Mouse (Mus musculus): ENCODE results near the gene Epb41l4b. TPM values are rescaled to one million over a fixed set of nuclear protein-coding genes. Genes with fewer than 3 reads are reported as not detected.

Gene Epb41l4b
- polyA plus RNA-seq, 1 experiment = 3.8 TPM

DNA sequence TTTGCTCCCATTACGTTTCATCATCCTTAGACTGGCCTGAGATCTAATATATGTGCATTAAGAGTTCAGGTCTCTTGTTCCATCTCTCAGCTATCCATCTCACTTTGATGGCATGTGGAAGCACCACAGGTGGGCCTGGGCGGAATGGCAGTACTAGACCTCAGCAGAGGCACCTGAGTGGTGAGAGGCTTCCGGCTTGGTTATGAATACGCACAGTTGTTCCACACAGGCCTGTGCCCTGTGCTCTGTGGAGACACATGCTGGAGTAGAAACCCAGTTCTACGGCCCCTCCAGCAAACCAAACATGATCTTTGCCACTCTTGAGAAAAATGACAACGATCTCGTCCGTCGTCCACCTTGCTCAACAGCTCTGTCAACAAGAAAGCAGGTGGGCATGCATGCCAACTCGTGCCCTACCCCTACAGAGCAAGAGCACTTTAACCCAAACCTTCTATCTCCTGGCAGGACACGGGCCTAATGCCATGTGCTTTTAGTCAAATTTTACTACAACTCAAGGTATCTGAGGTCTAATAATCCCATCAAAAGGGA lies 31.2 kb downstream of the Epb41l4b start:
- Histone ChIP-seq H3K27ac (ENCODE audit: control insufficient read depth, insufficient read depth, low read depth, low read length) (no peak overlapping the region), H3K4me1 (ENCODE audit: control insufficient read depth, insufficient read depth, low read length) (no peaks in the 10 kb centered on the region), H3K4me3 (ENCODE audit: control insufficient read depth, low read depth, low read length) (no peak overlapping the region), H3K27me3 (ENCODE audit: control insufficient read depth, insufficient read depth, low read length) (no peaks in the 10 kb centered on the region), H3K36me3 (ENCODE audit: control insufficient read depth, insufficient read depth, low read length) (no peaks in the 10 kb centered on the region)
- TF ChIP-seq CTCF (IDR thresholded peaks at IDR 0.05; ENCODE audit: control insufficient read depth, insufficient read depth, insufficient replicate concordance, low read depth, low read length) = no peak
- no peak for TF ChIP-seq POLR2A (IDR thresholded peaks at IDR 0.05; ENCODE audit: control insufficient read depth, low read depth, low read length)

DNA sequence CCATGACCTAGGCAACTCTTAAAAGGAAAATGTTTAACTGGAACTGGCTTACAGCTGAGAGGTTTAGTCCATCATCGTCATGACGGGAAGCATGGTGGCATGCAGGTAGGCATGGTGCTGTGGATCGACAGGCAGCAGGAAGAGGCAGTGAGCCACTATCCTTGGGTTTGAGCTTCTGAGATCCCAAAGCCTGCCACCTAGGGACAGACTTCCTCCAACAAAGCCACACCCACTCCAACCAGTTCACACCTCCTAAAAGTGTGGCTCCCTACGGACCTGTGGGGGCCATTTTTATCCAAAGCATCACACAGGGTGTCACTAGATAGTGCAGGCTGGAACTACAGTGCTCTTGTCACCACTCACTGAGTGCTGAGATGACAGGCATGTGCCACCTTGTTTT lies 31.8 kb downstream of the Epb41l4b start:
- Histone ChIP-seq H3K27ac (ENCODE audit: control insufficient read depth, insufficient read depth, low read depth, low read length) (no peak overlapping the region), H3K36me3 (ENCODE audit: control insufficient read depth, insufficient read depth, low read length) (no peaks in the 10 kb centered on the region)
- TF ChIP-seq CTCF (IDR thresholded peaks at IDR 0.05; ENCODE audit: control insufficient read depth, insufficient read depth, insufficient replicate concordance, low read depth, low read length) (no peak), POLR2A (IDR thresholded peaks at IDR 0.05; ENCODE audit: control insufficient read depth, low read depth, low read length) (no peak)

GRCm38 (mm10) chr4:57109543-57109942 lies 33.7 kb downstream of the Epb41l4b start:
- TF ChIP-seq CTCF (IDR thresholded peaks at IDR 0.05; ENCODE audit: control insufficient read depth, insufficient read depth, insufficient replicate concordance, low read depth, low read length) (no peak), POLR2A (IDR thresholded peaks at IDR 0.05; ENCODE audit: control insufficient read depth, low read depth, low read length) (no peak)
- Histone ChIP-seq H3K27ac (ENCODE audit: control insufficient read depth, insufficient read depth, low read depth, low read length) (no peak overlapping the region), H3K4me3 (ENCODE audit: control insufficient read depth, low read depth, low read length) (no peak overlapping the region), H3K27me3 (ENCODE audit: control insufficient read depth, insufficient read depth, low read length) (no peaks in the 10 kb centered on the region), H3K36me3 (ENCODE audit: control insufficient read depth, insufficient read depth, low read length) (no peaks in the 10 kb centered on the region), H3K4me1 (ENCODE audit: control insufficient read depth, insufficient read depth, low read length) (no peaks in the 10 kb centered on the region)

More for the DNA sequence above, 31.8 kb downstream of the Epb41l4b start:
- H3K4me3 ChIP-seq (ENCODE audit: control insufficient read depth, low read depth, low read length) = no peak overlapping the region
- no peaks in the 10 kb centered on the region for H3K27me3 ChIP-seq (ENCODE audit: control insufficient read depth, insufficient read depth, low read length)
- H3K4me1 ChIP-seq (ENCODE audit: control insufficient read depth, insufficient read depth, low read length) = no peaks in the 10 kb centered on the region

DNA sequence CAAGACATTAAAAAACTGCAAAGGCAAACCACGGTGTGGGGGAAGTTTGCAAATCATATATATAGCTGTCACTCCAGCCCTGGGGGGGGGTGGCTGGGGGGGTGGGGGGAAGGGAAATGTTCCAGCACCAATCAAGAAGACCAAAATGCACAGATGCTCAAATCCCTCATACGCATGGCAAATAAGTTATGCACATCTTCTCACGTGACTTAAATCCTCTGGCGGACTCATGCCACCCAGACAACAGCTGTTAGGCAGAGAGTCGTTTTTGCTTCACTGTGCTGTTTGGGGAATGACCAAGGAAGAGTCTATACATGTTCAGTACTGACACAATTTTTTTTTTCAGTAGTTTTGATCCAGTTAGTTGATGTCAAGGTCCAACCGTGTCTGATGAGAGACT lies 37.9 kb downstream of the Epb41l4b start:
- no peak overlapping the region for H3K27ac ChIP-seq (ENCODE audit: control insufficient read depth, insufficient read depth, low read depth, low read length)
- no peaks in the 10 kb centered on the region for H3K4me1 ChIP-seq (ENCODE audit: control insufficient read depth, insufficient read depth, low read length)
- no peak overlapping the region for H3K4me3 ChIP-seq (ENCODE audit: control insufficient read depth, low read depth, low read length)
- no peaks in the 10 kb centered on the region for H3K36me3 ChIP-seq (ENCODE audit: control insufficient read depth, insufficient read depth, low read length)
- TF ChIP-seq CTCF (IDR thresholded peaks at IDR 0.05; ENCODE audit: control insufficient read depth, insufficient read depth, insufficient replicate concordance, low read depth, low read length) = no peak
- no peak for TF ChIP-seq POLR2A (IDR thresholded peaks at IDR 0.05; ENCODE audit: control insufficient read depth, low read depth, low read length)
- no peaks in the 10 kb centered on the region for H3K27me3 ChIP-seq (ENCODE audit: control insufficient read depth, insufficient read depth, low read length)

GRCm38 (mm10) chr4:57103830-57104229 lies 39.4 kb downstream of the Epb41l4b start:
- TF ChIP-seq POLR2A (IDR thresholded peaks at IDR 0.05; ENCODE audit: control insufficient read depth, low read depth, low read length) (no peak), CTCF (IDR thresholded peaks at IDR 0.05; ENCODE audit: control insufficient read depth, insufficient read depth, insufficient replicate concordance, low read depth, low read length) (no peak)
- no peak overlapping the region for H3K27ac ChIP-seq (ENCODE audit: control insufficient read depth, insufficient read depth, low read depth, low read length)
- no peak overlapping the region for H3K4me3 ChIP-seq (ENCODE audit: control insufficient read depth, low read depth, low read length)
- H3K27me3 ChIP-seq (ENCODE audit: control insufficient read depth, insufficient read depth, low read length) = no peaks in the 10 kb centered on the region
- H3K36me3 ChIP-seq (ENCODE audit: control insufficient read depth, insufficient read depth, low read length) = no peaks in the 10 kb centered on the region
- no peaks in the 10 kb centered on the region for H3K4me1 ChIP-seq (ENCODE audit: control insufficient read depth, insufficient read depth, low read length)

DNA sequence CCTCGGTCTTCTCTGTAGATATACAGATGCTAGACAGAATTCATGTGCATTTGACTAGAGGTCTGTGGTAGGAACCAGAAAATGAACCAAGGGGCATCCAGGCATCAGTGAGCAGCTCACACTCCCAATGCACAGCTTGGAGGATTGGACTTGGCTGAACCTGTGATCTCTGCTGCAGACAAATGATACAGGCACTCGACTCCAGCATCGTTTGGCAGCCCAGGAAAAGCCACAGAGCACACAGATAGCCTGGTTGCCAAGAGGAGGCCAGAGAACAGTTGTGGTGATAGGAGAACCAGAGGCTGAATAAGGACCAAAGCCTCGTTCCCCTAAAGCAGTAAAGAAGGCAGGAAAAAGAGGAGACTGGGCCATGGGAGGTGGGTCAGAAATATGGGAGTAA lies 42.1 kb downstream of the Epb41l4b start:
- Histone ChIP-seq H3K27ac (ENCODE audit: control insufficient read depth, insufficient read depth, low read depth, low read length) (no peak overlapping the region), H3K4me3 (ENCODE audit: control insufficient read depth, low read depth, low read length) (no peak overlapping the region), H3K4me1 (ENCODE audit: control insufficient read depth, insufficient read depth, low read length) (no peaks in the 10 kb centered on the region), H3K27me3 (ENCODE audit: control insufficient read depth, insufficient read depth, low read length) (no peaks in the 10 kb centered on the region), H3K36me3 (ENCODE audit: control insufficient read depth, insufficient read depth, low read length) (no peaks in the 10 kb centered on the region)
- TF ChIP-seq CTCF (IDR thresholded peaks at IDR 0.05; ENCODE audit: control insufficient read depth, insufficient read depth, insufficient replicate concordance, low read depth, low read length) = no peak

GRCm38 (mm10) chr4:57097411-57097810 lies 45.8 kb downstream of the Epb41l4b start:
- Histone ChIP-seq H3K27me3 (ENCODE audit: control insufficient read depth, insufficient read depth, low read length) (no peaks in the 10 kb centered on the region), H3K27ac (ENCODE audit: control insufficient read depth, insufficient read depth, low read depth, low read length) (no peak overlapping the region), H3K36me3 (ENCODE audit: control insufficient read depth, insufficient read depth, low read length) (no peaks in the 10 kb centered on the region), H3K4me1 (ENCODE audit: control insufficient read depth, insufficient read depth, low read length) (no peaks in the 10 kb centered on the region), H3K4me3 (ENCODE audit: control insufficient read depth, low read depth, low read length) (no peak overlapping the region)
- TF ChIP-seq POLR2A (IDR thresholded peaks at IDR 0.05; ENCODE audit: control insufficient read depth, low read depth, low read length) (no peak), CTCF (IDR thresholded peaks at IDR 0.05; ENCODE audit: control insufficient read depth, insufficient read depth, insufficient replicate concordance, low read depth, low read length) (no peak)

DNA sequence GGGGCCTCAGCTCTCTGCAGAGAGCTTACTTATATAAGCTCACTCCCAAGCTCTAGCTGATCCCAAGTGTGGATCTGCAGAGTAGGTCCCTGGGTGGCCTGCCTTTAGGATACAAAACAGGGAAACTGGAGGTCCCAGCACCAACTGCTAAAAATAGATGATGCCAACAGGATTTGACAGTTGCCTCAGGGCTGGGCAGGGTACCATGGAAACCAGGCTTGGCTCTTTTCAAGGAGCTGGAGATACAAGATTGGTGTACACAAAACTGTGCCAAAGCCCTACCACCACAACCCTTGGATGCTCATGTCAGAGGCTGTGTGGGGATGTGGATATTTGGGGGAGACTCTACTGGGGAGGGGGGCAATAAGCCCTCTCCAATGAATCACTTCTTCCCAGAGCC lies 47.7 kb downstream of the Epb41l4b start:
- Histone ChIP-seq H3K27me3 (ENCODE audit: control insufficient read depth, insufficient read depth, low read length) (no peaks in the 10 kb centered on the region), H3K27ac (ENCODE audit: control insufficient read depth, insufficient read depth, low read depth, low read length) (no peak overlapping the region), H3K36me3 (ENCODE audit: control insufficient read depth, insufficient read depth, low read length) (no peaks in the 10 kb centered on the region), H3K4me3 (ENCODE audit: control insufficient read depth, low read depth, low read length) (no peak overlapping the region), H3K4me1 (ENCODE audit: control insufficient read depth, insufficient read depth, low read length) (no peaks in the 10 kb centered on the region)
- TF ChIP-seq POLR2A (IDR thresholded peaks at IDR 0.05; ENCODE audit: control insufficient read depth, low read depth, low read length) = no peak
- no peak for TF ChIP-seq CTCF (IDR thresholded peaks at IDR 0.05; ENCODE audit: control insufficient read depth, insufficient read depth, insufficient replicate concordance, low read depth, low read length)

Data from testis, adult 2 months (tissue).